Mouse (Mus musculus) forelimb bud, embryonic 11.5 days (tissue): ENCODE data around the gene Kitl.

Experiments used
- DNase-seq: peaks from one replicate; pipeline ENCODE4 v3.0.0-alpha.2; 2012; ENCODE audit warnings: low read depth, low spot score

The Kitl gene

GRCm38 (mm10) chr10:100111209-100111608, 95.8 kb downstream of the Kitl start:
- DNase-seq: no peak

GRCm38 (mm10) chr10:100115570-100115969, 100.1 kb downstream of the Kitl start:
- DNase-seq: no peak

DNA sequence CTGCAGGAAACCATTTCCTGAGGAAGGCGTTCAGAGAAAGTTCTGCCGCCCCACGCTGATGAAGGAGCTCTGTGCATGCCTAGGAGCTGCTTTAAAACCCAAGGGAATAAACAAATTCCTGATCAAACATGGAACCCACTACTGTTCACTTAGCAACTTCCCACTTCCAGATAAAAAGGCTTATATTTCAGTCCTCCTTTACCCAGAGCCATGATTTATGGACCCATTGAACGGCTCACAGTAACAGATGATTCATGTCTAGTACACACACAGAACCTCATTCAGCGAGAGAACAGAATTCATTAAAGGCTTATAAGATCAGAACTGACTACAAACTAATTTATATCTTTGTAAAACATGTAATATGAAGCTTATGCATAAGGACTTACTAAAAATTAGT, 109.0 kb downstream of the Kitl start:
- DNase-seq: peak; percentile 20

DNA sequence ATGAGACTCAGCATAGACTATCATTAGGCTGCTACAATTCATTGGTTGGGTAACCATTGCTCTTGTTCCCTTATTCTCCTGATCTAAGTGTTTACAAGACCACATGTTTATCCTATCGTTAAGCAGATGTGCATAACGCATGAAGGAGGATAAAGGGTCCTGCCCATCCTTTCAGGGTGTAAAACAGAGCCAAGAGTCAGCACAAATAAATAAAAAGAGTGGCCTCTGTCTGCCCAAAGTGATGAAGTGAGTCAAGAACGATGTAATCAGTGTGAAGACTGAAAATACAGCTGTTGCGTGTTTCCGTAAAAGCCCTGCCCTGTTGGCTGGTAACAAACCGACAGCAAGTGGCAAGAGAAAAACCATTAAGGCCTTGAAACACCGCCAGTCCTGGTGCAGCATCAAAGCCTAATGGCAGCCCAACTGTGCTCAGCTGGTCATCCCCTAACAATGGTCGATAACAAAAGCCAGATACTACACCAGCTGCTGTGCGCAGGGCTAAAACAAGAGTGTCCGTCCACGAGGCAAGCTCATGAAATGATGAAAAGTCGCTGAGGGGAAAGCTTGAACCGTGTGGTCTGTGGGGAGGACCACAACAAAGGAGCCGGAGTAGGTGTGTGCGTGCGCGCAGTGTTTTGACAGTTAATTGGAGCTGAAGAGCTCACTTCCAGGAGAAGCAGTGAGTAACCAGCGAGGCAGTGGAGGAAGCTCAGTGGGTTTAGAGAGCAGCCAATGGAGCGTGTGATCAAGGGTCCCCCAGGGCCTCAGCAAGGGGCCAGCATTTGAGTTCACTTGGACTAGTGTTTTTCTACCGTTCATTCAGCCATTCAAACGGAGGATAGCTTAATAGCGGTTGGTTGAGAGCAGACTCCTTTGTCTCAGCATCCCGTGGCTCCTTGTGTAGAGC, 112.7 kb downstream of the Kitl start:
- no peak for DNase-seq

DNA sequence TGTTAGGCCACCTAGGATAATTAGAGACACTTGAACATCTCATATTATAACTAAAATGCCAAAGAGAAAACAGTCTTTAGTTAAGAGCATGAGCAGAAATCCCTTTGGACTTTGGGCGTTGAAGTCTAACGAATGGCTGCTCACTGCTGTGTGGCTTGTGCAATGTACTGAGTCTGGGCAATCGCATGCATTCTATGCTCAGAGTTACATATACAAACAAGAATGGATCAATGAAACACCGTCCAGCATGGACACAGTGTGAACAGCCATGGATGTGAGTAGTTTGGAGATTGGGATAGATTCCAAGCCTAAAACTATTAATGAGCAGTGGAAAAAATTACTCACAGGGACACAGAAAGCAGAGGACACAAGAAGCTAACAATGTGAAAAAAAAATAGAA, 116.2 kb downstream of the Kitl start:
- DNase-seq: no peak

DNA sequence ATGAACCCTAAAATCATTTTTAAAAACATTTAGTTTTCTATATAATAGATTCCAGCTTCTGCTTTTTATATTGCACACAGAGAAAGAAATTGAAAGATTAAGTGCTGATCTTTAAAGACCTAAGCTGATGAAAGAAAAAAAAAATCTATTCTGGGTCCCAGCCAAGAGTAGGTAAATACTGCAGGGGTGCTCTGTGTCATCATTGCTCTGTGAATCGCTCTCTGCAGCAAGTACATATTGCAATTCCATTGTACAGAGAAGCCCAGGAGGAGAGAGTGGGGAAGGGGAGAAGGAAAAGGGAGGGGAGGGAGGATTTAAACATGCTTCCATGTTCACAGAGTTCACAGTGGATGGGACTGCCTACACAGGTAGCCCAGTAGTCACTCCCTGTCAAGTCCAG, 116.9 kb downstream of the Kitl start:
- no peak for DNase-seq

DNA sequence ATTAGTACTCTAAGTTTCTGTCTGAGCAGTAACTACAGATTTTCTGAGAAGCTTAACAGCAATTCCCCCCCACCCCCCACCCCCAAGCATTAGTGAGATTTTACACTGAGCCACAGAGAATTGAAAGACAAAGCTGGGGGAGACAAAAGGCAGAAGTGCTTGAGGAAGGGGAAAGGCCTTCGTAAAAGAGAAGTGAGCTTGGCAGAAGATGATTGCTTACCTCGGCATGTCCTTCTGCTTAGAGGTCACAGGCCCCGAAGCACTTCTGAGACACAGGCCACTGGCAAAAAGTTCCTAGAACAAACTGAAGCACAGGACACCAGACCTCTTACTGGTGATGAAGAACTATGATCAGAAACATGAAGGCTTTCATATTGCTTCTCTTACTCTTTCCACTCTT, 123.1 kb downstream of the Kitl start:
- no peak for DNase-seq

GRCm38 (mm10) chr10:100148123-100148522, 132.7 kb downstream of the Kitl start:
- no peak for DNase-seq
